Mouse (Mus musculus): ENCODE data around the gene Zcchc17.

DNA sequence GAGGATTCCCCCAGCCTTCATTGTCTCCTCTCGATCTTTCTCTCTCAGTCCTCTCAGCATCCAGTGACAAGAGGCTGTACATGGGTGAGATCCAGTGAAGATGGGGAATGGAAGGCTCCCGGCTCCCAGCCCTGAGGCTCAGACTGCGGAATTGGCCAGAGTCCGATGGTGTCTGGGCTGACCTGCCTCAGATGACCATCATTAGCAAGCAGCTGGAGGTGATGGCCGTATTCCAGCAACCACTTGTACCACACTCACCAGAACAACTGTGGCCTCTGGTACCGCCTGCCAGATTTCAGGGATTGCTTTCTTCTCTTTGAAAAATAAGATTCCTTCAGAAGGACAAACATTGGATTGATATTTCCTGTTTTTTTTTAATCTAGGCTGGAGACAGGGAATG lies 29.8 kb upstream of the Zcchc17 start:
- TF ChIP-seq POLR2A (IDR thresholded peaks at IDR 0.05; ENCODE audit: control insufficient read depth, low read depth, low read length) (no peak), CTCF (IDR thresholded peaks at IDR 0.05; ENCODE audit: control insufficient read depth, insufficient read depth, insufficient replicate concordance, low read depth, low read length) (no peak)
